Comparison of ENCODE assay signal across 20 mouse cellular contexts in the genomic region with DNA sequence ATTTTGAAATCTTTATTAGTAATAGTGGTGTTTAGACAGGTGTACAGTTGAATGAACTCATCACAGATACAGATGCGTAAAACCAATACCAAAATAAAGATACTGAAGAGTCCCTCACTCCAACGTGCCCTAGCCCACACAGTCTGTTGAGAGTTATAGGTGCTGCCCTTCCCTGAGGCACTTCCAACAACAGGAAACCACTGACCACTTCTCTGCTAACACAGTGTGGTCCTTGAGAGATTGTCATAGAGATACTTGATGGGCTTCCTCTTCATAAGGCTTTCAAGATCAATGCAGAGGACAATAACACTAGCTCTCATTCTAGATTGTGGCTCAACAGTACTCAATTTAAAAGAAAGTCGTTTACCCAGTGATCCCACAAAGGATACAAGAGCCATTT.
"Had no signal": no experiment of that assay in that cellular context is flagged by ENCODE, and none has a peak within 500 bp of the region (broad histone marks: within the 10 kb centered on the region; RNA-seq: fewer than 3 reads in every experiment).

No protein-coding gene starts in this region.

- H3K27ac ChIP-seq: gastrocnemius, adult 2 months; heart, adult 2 months; hindbrain, embryonic 14.5 days; intestine, embryonic 15.5 days; layer of hippocampus, adult 2 months; left cerebral cortex, adult 2 months; limb, embryonic 10.5 days; limb, embryonic 12.5 days had no signal

- H3K4me3 ChIP-seq: gastrocnemius, adult 2 months; heart, adult 2 months; intestine, embryonic 15.5 days; layer of hippocampus, adult 2 months; left cerebral cortex, adult 2 months; limb, embryonic 10.5 days; limb, embryonic 12.5 days had no signal

- ATAC-seq: hindbrain, embryonic 16.5 days; inflammation-experienced regulatory T-cells, adult 6 months; intestine, embryonic 15.5 days; intestine, postnatal 0 days had no signal

- DNase-seq: gastrocnemius, adult 2 months; gastrocnemius, postnatal 10 days; gastrocnemius, postnatal 25 days; heart, adult 2 months; heart, postnatal 10 days; kidney, adult 18-20 months; kidney, adult 8-10 months; kidney, postnatal 10 days; kidney, postnatal 25 days; kidney, postnatal 4 days; liver had no signal

- H3K4me1 ChIP-seq: intestine, embryonic 15.5 days; limb, embryonic 10.5 days; limb, embryonic 12.5 days had no signal
